Mouse (Mus musculus) kidney, adult 2 months (tissue): ENCODE results near the gene Polr2c.

ENCODE experiments used
- CTCF ChIP-seq: fragments of 200-500 bp; conservative IDR thresholded peaks from 2 replicates; pipeline ENCODE4 v1.5.1; 2011; ENCODE audit warnings: low read depth, mild to moderate bottlenecking, control low read depth, low read length, moderate library complexity, mixed read lengths; ENCODE audit not compliant: insufficient read depth, insufficient read length
- POLR2A ChIP-seq: fragments of 200-500 bp; IDR thresholded peaks from one replicate; pipeline ENCODE4 v1.6.1; 2011; ENCODE audit warnings: low read depth, low read length, control low read depth

- TF ChIP-seq POLR2A (no peak), CTCF (no peak)
Observed at GRCm38 (mm10) chr8:94870003-94870402, 12.8 kb downstream of the Polr2c start.
